In the genomic region with DNA sequence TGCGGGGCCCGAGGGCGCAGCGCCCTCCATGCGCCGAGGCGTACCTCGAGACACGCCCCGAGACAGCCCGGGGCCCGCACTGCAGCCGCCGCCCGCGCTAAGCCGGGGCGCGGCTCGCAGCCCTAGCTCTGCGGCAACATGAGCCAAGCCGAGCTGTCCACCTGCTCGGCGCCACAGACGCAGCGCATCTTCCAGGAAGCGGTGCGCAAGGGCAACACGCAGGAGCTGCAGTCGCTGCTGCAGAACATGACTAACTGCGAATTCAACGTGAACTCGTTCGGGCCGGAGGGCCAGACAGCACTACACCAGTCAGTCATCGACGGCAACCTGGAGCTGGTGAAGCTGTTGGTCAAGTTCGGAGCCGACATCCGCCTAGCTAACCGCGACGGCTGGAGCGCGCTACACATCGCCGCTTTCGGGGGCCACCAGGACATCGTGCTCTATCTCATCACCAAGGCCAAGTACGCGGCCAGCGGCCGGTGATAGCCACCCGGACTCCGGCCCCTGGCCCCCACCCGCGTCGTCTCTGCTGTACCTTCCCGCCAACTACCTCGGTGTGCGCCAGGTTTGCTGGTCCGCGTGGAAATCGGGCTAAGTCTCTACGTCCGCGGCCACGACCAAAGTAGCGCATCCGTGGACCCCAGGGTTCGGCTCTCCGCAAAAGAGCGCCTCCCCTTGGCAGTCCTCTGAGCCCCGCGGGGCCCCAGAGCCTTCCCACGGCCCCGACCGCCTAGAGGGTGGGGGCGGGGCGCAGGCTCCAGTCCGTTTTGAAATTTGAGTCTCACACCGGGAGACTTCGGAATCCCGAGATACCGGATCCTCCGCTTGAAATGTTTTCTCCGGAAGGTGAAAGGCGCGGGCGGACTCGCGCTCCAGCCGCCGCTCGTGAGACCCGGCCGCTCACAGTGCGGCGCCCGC, we compare ENCODE assay signal across 8 mouse cellular contexts. TPM values are rescaled to one million over a fixed set of nuclear protein-coding genes. Genes with fewer than 3 reads are reported as not detected.
DNase-seq lines count a peak whose midpoint lies in the region; ATAC-seq and TF ChIP-seq lines count a peak whose summit lies in the region.

No protein-coding gene starts in this region.

- no peak for TF ChIP-seq RAD21 in CH12.LX (IDR thresholded peaks at IDR 0.05; ENCODE audit: low read depth, low read length)

- peak; percentile 26 for DNase-seq in adrenal gland, postnatal 25 days
- no peak for DNase-seq in adrenal gland, postnatal 4 days (ENCODE audit: low spot score in 2 of 2)
- DNase-seq in CH12.LX (ENCODE audit: extremely low read depth) (no peak), liver (peak; percentile 72)
- DNase-seq in embryo, embryonic 11 days = peak; percentile 81
- peak; percentile 59 to 63 for DNase-seq in heart, postnatal 14 days
- peak; percentile 56 for DNase-seq in midbrain, postnatal 0 days (ENCODE audit: low spot score)
- peak; percentile 63 for DNase-seq in testis, postnatal 14 days (ENCODE audit: low spot score)

- no peaks in the 10 kb centered on the region for H3K36me3 ChIP-seq in CH12.LX (replicated peaks in 1 of 2; ENCODE audit: control insufficient read depth in 1 of 2, insufficient read depth in 1 of 2, low read length in 1 of 2)
- H3K36me3 ChIP-seq in midbrain, postnatal 0 days (ENCODE audit: insufficient read depth, low read length) = no peaks in the 10 kb centered on the region

- in situ Hi-C loops in CH12.LX (cut with MboI; ENCODE audit: low pct_ligation_motif_present, low pct_unique_long_range_greater_than_20kb, low sequenced_read_pairs) = no loop called here

- dilution Hi-C loops in CH12.LX (cut with MboI; ENCODE audit: extremely low pct_ligation_motif_present, extremely low pct_unique_long_range_greater_than_20kb, low sequenced_read_pairs) = no loop called here

- peak in 1 of 2 experiments; percentile 43; a peak in 2 of 4 replicates for TF ChIP-seq CTCF in CH12.LX (conservative IDR thresholded peaks at IDR 0.05 in 1 of 2, IDR thresholded peaks at IDR 0.05 in 1 of 2; ENCODE audit: low read depth in 2 of 2, low read length in 2 of 2)
- TF ChIP-seq CTCF in midbrain, postnatal 0 days (IDR thresholded peaks at IDR 0.05) = 0 out of 2 replicates have a peak, but pooled peaks have one; percentile 27

- peak overlapping the region; percentile 50 for H3K9ac ChIP-seq in CH12.LX (ENCODE audit: insufficient read depth, low read depth)
- H3K9ac ChIP-seq in midbrain, postnatal 0 days (replicated peaks; ENCODE audit: low read length, poor library complexity, severe bottlenecking) = peak overlapping the region; percentile 54

- TF ChIP-seq EP300 in CH12.LX (IDR thresholded peaks at IDR 0.05; ENCODE audit: low read length) = no peak

- H3K9me3 ChIP-seq in CH12.LX (replicated peaks; ENCODE audit: low read length) = peaks cover 11% of the 10 kb centered on the region
- H3K9me3 ChIP-seq in midbrain, postnatal 0 days (ENCODE audit: low read length) = no peaks in the 10 kb centered on the region

- peak overlapping the region; percentile 72 for H3K27ac ChIP-seq in CH12.LX (ENCODE audit: insufficient read depth, low read depth)
- H3K27ac ChIP-seq in midbrain, postnatal 0 days (ENCODE audit: low read depth, low read length) = peak overlapping the region; percentile 52

- peak overlapping the region; percentile 71 for H3K4me2 ChIP-seq in CH12.LX (ENCODE audit: insufficient read depth, low read depth, poor library complexity, severe bottlenecking)
- peak overlapping the region; percentile 57 for H3K4me2 ChIP-seq in midbrain, postnatal 0 days (ENCODE audit: low read depth, low read length, poor library complexity, severe bottlenecking)

- peaks cover 15 to 38% of the 10 kb centered on the region in 2 experiments for H3K4me1 ChIP-seq in CH12.LX (ENCODE audit: control insufficient read depth in 1 of 2, insufficient read depth in 2 of 2)
- peaks cover 13% of the 10 kb centered on the region; the same call in 1 of the 2 replicates for H3K4me1 ChIP-seq in midbrain, postnatal 0 days (ENCODE audit: insufficient read depth, low read length)

- H3K79me2 ChIP-seq in CH12.LX (replicated peaks; ENCODE audit: control insufficient read depth, extremely low read depth, insufficient read depth, poor library complexity, severe bottlenecking) = no peaks in the 10 kb centered on the region

- intact Hi-C loops in heart, postnatal 14 days (cut with DNase I) = loop anchor here (2.0 to 5.0 kb wide), 2 partner anchors 18 to 39 kb away; no protein-coding TSS in a partner anchor

- ATAC-seq in midbrain, postnatal 0 days (ENCODE audit: low FRiP score) = 0 out of 2 replicates have a peak, but pooled peaks have one; percentile 4

- H3K27me3 ChIP-seq in CH12.LX (replicated peaks) = peaks cover 88% of the 10 kb centered on the region
- no peaks in the 10 kb centered on the region for H3K27me3 ChIP-seq in midbrain, postnatal 0 days (ENCODE audit: insufficient read depth, low read length)

- H3K4me3 ChIP-seq in CH12.LX (replicated peaks in 1 of 3; ENCODE audit: low read depth in 2 of 3, low read length in 2 of 3, poor library complexity in 1 of 3) = peak overlapping the region; percentile 41 to 70 (median 46)
- peak overlapping the region; percentile 49 for H3K4me3 ChIP-seq in midbrain, postnatal 0 days (ENCODE audit: low read depth, low read length)

- under 1% methylated on average over 86 of the region's 100 CpGs for WGBS in midbrain, postnatal 0 days

- TF ChIP-seq POLR2A in CH12.LX (IDR thresholded peaks at IDR 0.05; ENCODE audit: low read depth, low read length) = no peak; the same call in 1 of the 2 replicates

TF ChIP-seq in CH12.LX, 34 proteins besides CTCF, POLR2A, EP300 and RAD21:
- TF ChIP-seq NRF1 (IDR thresholded peaks at IDR 0.05; ENCODE audit: low read depth, low read length) (peak; percentile 38; the same call in 1 of the 2 replicates), IRF4 (IDR thresholded peaks at IDR 0.05; ENCODE audit: low read depth, low read length) (peak; percentile 31; the same call in 1 of the 2 replicates), E2F4 (IDR thresholded peaks at IDR 0.05; ENCODE audit: insufficient replicate concordance, low read depth, low read length) (no peak), MEF2A (IDR thresholded peaks at IDR 0.05; ENCODE audit: borderline replicate concordance, low read depth, low read length) (0 out of 2 replicates have a peak, but pooled peaks have one; percentile 12), GABPA (IDR thresholded peaks at IDR 0.05; ENCODE audit: insufficient replicate concordance, low read depth, low read length) (no peak), MAZ (IDR thresholded peaks at IDR 0.05; ENCODE audit: low read depth, low read length) (peak; percentile 32; the same call in 1 of the 2 replicates), MXI1 (IDR thresholded peaks at IDR 0.05; ENCODE audit: low read depth, low read length) (peak; percentile 83), CHD2 (IDR thresholded peaks at IDR 0.05; ENCODE audit: low read length) (peak; percentile 64; the same call in 1 of the 2 replicates), UBTF (IDR thresholded peaks at IDR 0.05; ENCODE audit: low read depth, low read length) (peak; percentile 46; the same call in 1 of the 2 replicates)

RNA-seq across cellular contexts. Expression of a gene that starts 0.7 kb away (rescaled TPM):
- 2.2 and 4.0 TPM in 2 replicates for total RNA-seq in adrenal gland, postnatal 25 days (2021)
- 10 to 100 TPM; 10.2 to 18.4 TPM for total RNA-seq in adrenal gland, postnatal 4 days (2021)
- 3.1 TPM in 2 replicates for total RNA-seq in CH12.LX (2012; rRNA removed)
- 0.24 and 0.35 TPM in 2 replicates for total RNA-seq in CH12.LX (2014; rRNA removed)
- polyA plus RNA-seq in CH12.LX (2012; ENCODE audit: insufficient read length, low read depth) = 0.14 and 0.20 TPM in 2 replicates
- total RNA-seq in heart, postnatal 14 days (2021) = 10 to 100 TPM; 14.0 to 15.0 TPM
- total RNA-seq in midbrain, postnatal 0 days (2014; rRNA removed) = 49.2 and 49.9 TPM in 2 replicates
- 16.1 and 16.5 TPM in 2 replicates for polyA plus RNA-seq in midbrain, postnatal 0 days (2015; fragmentation: Nextera tagmentation; extraction: Ambion mirVana)

RNA-seq across cellular contexts. Expression of a gene that starts 15.5 kb away (rescaled TPM):
- total RNA-seq in adrenal gland, postnatal 25 days (2021) = 28.1 and 33.9 TPM in 2 replicates
- total RNA-seq in adrenal gland, postnatal 4 days (2021) = 10 to 100 TPM; 23.1 to 24.3 TPM
- 17.5 and 20.4 TPM in 2 replicates for total RNA-seq in CH12.LX (2012; rRNA removed)
- total RNA-seq in CH12.LX (2014; rRNA removed) = 12.6 and 13.1 TPM in 2 replicates
- polyA plus RNA-seq in CH12.LX (2012; ENCODE audit: insufficient read length, low read depth) = 15.3 TPM in 2 replicates
- total RNA-seq in heart, postnatal 14 days (2021) = 1 to 10 TPM; 5.0 to 5.5 TPM
- 1.7 and 3.5 TPM in 2 replicates for total RNA-seq in midbrain, postnatal 0 days (2014; rRNA removed)
- 0.98 and 1.3 TPM in 2 replicates for polyA plus RNA-seq in midbrain, postnatal 0 days (2015; fragmentation: Nextera tagmentation; extraction: Ambion mirVana)

RNA-seq across cellular contexts. Expression of a gene that starts 30.1 kb away (rescaled TPM):
- 61.8 and 66.9 TPM in 2 replicates for total RNA-seq in adrenal gland, postnatal 25 days (2021)
- total RNA-seq in adrenal gland, postnatal 4 days (2021) = 10 to 100 TPM; 64.8 to 65.8 TPM
- total RNA-seq in CH12.LX (2012; rRNA removed) (57.0 and 58.7 TPM in 2 replicates), CH12.LX (2014; rRNA removed) (42.0 and 53.6 TPM in 2 replicates)
- polyA plus RNA-seq in CH12.LX (2012; ENCODE audit: insufficient read length, low read depth) = 52.5 and 58.0 TPM in 2 replicates
- 10 to 100 TPM; 35.7 to 36.2 TPM for total RNA-seq in heart, postnatal 14 days (2021)
- 87.0 and 101 TPM in 2 replicates for total RNA-seq in midbrain, postnatal 0 days (2014; rRNA removed)
- polyA plus RNA-seq in midbrain, postnatal 0 days (2015; fragmentation: Nextera tagmentation; extraction: Ambion mirVana) = 90.4 TPM in 2 replicates

RNA-seq across cellular contexts. Expression of a gene that starts 33.2 kb away (rescaled TPM):
- not detected in 2 replicates for total RNA-seq in adrenal gland, postnatal 25 days (2021)
- not detected for total RNA-seq in adrenal gland, postnatal 4 days (2021)
- total RNA-seq in CH12.LX (2012; rRNA removed) (not detected in 2 replicates), CH12.LX (2014; rRNA removed) (not detected in 2 replicates)
- polyA plus RNA-seq in CH12.LX (2012; ENCODE audit: insufficient read length, low read depth) = not detected in 2 replicates
- total RNA-seq in heart, postnatal 14 days (2021) = not detected
- total RNA-seq in midbrain, postnatal 0 days (2014; rRNA removed) = 0.38 TPM in 1 of 2 replicates, not detected in the other
- not detected in 2 replicates for polyA plus RNA-seq in midbrain, postnatal 0 days (2015; fragmentation: Nextera tagmentation; extraction: Ambion mirVana)

RNA-seq across cellular contexts. Expression of a gene that starts 37.3 kb away (rescaled TPM):
- total RNA-seq in adrenal gland, postnatal 25 days (2021) = 0.46 TPM in 1 of 2 replicates, not detected in the other
- total RNA-seq in adrenal gland, postnatal 4 days (2021) = under 1 TPM; 0.45 to 0.68 TPM
- total RNA-seq in CH12.LX (2012; rRNA removed) (0.38 and 0.42 TPM in 2 replicates), CH12.LX (2014; rRNA removed) (not detected in 2 replicates)
- 23.4 and 35.0 TPM in 2 replicates for polyA plus RNA-seq in CH12.LX (2012; ENCODE audit: insufficient read length, low read depth)
- total RNA-seq in heart, postnatal 14 days (2021) = not detected
- not detected in 2 replicates for total RNA-seq in midbrain, postnatal 0 days (2014; rRNA removed)
- polyA plus RNA-seq in midbrain, postnatal 0 days (2015; fragmentation: Nextera tagmentation; extraction: Ambion mirVana) = 1.5 TPM in 1 of 2 replicates, not detected in the other

Comparison
In these comparisons a context has a peak if more than half of its experiments do, and no peak if none do; other contexts are left out.
1. DNase-seq: peak in adrenal gland, postnatal 25 days (single experiment), embryo, embryonic 11 days (single experiment), heart, postnatal 14 days (2 of 2), liver (single experiment), midbrain, postnatal 0 days (single experiment) and testis, postnatal 14 days (single experiment); none in adrenal gland, postnatal 4 days (0 of 2) and CH12.LX (single experiment).